Comparison of ENCODE assay signal across 13 mouse cellular contexts in the genomic region with DNA sequence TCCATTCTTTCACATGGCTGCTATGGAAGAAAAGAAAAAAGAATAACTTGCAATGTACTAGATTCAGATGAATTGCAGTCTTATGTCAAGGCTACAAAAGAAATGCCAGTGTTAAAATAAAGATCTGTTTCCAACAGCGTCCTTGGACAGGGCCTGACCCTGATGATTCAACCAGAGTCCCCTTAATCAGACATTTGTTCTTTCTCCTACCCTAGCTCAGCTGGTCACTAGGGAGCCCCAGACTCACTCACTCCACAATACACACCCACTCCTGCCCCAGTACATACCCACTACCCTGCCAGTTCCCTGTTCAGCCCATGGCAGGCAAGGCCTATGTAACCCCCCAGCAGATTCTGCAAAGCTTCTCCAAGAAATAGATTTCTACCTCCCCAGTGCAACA.
DNase-seq lines count a peak whose midpoint lies in the region.
"Had no signal": no experiment of that assay in that cellular context is flagged by ENCODE, and none has a peak within 500 bp of the region (broad histone marks: within the 10 kb centered on the region; RNA-seq: fewer than 3 reads in every experiment).

No protein-coding gene starts in this region.

- DNase-seq in adrenal gland, adult 18-20 months (ENCODE audit: low spot score in 2 of 2) = peak; percentile 22 to 40
- peak; percentile 67 for DNase-seq in adrenal gland, adult 8-10 months
- DNase-seq in adrenal gland, postnatal 25 days = peak; percentile 19
- no peak for DNase-seq in cerebellum, adult 9-11 months
- DNase-seq in gastrocnemius, postnatal 14 days = no peak
- DNase-seq in adipocyte (ENCODE audit: low spot score) = no peak
- DNase-seq: cerebellum, adult 11-12 months; cerebellum, adult 8-10 months; gastrocnemius, postnatal 10 days; heart, adult 18-20 months; heart, postnatal 10 days; heart, postnatal 36 days; kidney, adult 11 months had no signal

- intact Hi-C loops in gastrocnemius, postnatal 14 days (cut with DNase I; ENCODE audit: low total_unique reads) = no loop called here

Comparison
In these comparisons a context has a peak if more than half of its experiments do, and no peak if none do; other contexts are left out.
1. DNase-seq: peak in adrenal gland, adult 18-20 months (2 of 2), adrenal gland, adult 8-10 months (single experiment) and adrenal gland, postnatal 25 days (single experiment); none in cerebellum, adult 9-11 months (single experiment), gastrocnemius, postnatal 14 days (single experiment) and adipocyte (single experiment).